Mouse (Mus musculus) stomach, embryonic 15.5 days (tissue): ENCODE measurements around the gene Gm10837. TPM values are rescaled to one million over a fixed set of nuclear protein-coding genes. Genes with fewer than 3 reads are reported as not detected.
A peak's percentile ranks its signal among the peaks of the same experiment; 100 is the strongest.
"Not testable (repeated sequence)": the region's sequence is repeated elsewhere in the genome, so short reads cannot be mapped to it uniquely, and the experiment has no call there.

Source experiments
- ATAC-seq: fragments of 200-750 bp; cut with Nextera tagmentation; 2 replicates; pipeline ENCODE4 v1.8.0; 2017; ENCODE audit warnings: low read depth, moderate number of reproducible peaks, moderate TSS enrichment; ENCODE audit not compliant: insufficient read depth, low FRiP score
- H3K27ac ChIP-seq: fragments of 300-500 bp; sonication (generic); 2 replicates; pipeline ENCODE4 v1.5.1; 2015; ENCODE audit warnings: mild to moderate bottlenecking, inconsistent platforms
- H3K27me3 ChIP-seq: fragments of 300-500 bp; sonication (generic); replicated peaks from 2 replicates; pipeline ENCODE4 v1.6.1; 2015; ENCODE audit warnings: inconsistent platforms
- H3K36me3 ChIP-seq: fragments of 300-500 bp; sonication (generic); 2 replicates; pipeline ENCODE4 v1.6.1; 2015; ENCODE audit warnings: inconsistent platforms
- H3K4me1 ChIP-seq: fragments of 300-500 bp; sonication (generic); 2 replicates; pipeline ENCODE4 v1.6.1; 2015; ENCODE audit warnings: inconsistent platforms
- H3K4me2 ChIP-seq: fragments of 300-500 bp; sonication (generic); 2 replicates; pipeline ENCODE4 v1.6.1; 2015; ENCODE audit warnings: mild to moderate bottlenecking, inconsistent platforms
- H3K4me3 ChIP-seq: fragments of 300-500 bp; sonication (generic); replicated peaks from 2 replicates; pipeline ENCODE4 v1.5.1; 2015; ENCODE audit warnings: inconsistent platforms
- H3K9ac ChIP-seq: fragments of 300-500 bp; sonication (generic); 2 replicates; pipeline ENCODE4 v1.6.1; 2015; ENCODE audit warnings: inconsistent platforms
- H3K9me3 ChIP-seq: fragments of 300-500 bp; sonication (generic); 2 replicates; pipeline ENCODE4 v1.6.1; 2016; ENCODE audit warnings: inconsistent platforms
- WGBS: fragments of 180-500 bp; shearing (Covaris S2); methylation state at CpG from one replicate; pipeline ENCODE4 v1.1.7; 2015; 5-methylcytosine and 5-hydroxymethylcytosine counted together
- polyA plus RNA-seq: library from polyadenylated mRNA; unstranded; fragments of >200 nt; fragmentation: Nextera tagmentation; extraction: Ambion mirVana; gene quantifications from 2 replicates; pipeline ENCODE4 v1.2.1, GENCODE M21; 2015

Gm10837 gene
- polyA plus RNA-seq, 1 experiment from 2014 or later: not detected

DNA sequence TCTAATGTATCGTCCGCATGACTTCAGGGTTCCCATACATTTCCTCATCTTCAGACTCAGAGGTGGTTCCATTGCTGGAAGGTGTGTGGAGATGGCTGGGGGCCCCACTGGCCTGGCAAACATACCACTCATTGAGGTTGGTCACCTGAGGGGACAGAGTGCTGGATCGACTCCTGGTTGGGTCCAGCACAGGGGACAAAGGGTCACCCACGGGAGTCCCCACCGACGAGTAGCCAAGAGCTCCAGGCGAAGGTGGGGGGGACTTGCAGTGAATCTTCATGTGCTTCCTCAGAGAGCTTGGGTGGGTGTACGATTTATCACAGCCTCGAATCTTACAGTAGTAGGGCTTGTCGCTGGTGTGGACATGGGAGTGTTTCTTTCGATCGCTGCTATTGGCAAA, 31.1 kb upstream of the Gm10837 start:
- H3K4me2 ChIP-seq, H3K27ac ChIP-seq, H3K9ac ChIP-seq, H3K4me3 ChIP-seq, H3K9me3 ChIP-seq, H3K36me3 ChIP-seq, ATAC-seq: not testable (repeated sequence)
- H3K4me1 ChIP-seq: peaks cover 10% of the 10 kb centered on the region
- 78% methylated on average over 12 of the region's 12 CpGs for whole genome bisulfite sequencing
- peaks cover 62% of the 10 kb centered on the region for H3K27me3 ChIP-seq

DNA sequence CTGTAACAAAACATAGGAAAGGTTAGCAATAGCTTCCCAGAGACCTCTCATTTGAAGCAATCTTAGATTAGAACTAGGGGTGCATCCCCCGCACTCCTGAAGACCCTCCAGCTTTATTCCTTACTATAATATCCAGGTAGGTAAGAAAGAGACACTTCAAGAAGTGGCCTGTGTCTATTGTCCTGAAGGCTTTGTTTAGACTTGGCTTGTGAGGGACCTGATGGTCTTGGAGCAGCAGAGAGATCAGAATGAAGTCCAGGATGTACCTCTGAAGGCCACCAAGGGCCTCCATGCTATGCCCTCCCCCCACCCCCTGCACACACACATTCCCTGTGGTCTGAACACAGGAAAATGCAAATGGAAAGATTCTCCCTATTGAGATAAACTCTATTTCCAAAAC, 30.6 kb upstream of the Gm10837 start:
- H3K27me3 ChIP-seq: peaks cover 63% of the 10 kb centered on the region
- WGBS: 93% methylated on average over 1 of the region's 1 CpGs

DNA sequence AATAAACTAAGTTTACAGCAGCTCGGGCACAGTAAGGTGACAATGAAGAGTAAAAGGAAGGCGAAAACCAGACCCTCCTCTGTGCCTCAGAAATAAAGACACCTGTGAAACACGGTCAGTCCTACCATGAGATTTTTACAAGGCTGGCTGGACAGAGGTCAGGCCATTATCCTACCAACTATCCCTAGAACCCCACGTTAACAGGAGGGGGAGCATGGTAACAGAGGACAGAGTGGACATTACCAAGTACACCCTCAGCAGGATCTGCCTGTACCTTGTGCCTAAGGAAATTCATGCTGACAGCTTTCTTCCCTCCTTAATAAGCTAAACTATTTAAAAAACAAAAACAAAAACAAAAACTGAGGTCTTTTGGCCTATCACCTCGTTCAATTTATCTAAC, 30.2 kb upstream of the Gm10837 start:
- no peaks in the 10 kb centered on the region for H3K36me3 ChIP-seq
- no peak overlapping the region for H3K4me3 ChIP-seq
- no peaks in the 10 kb centered on the region for H3K9me3 ChIP-seq
- peaks cover 63% of the 10 kb centered on the region for H3K27me3 ChIP-seq
- peaks cover 19% of the 10 kb centered on the region for H3K4me1 ChIP-seq
- H3K4me2 ChIP-seq: no peak overlapping the region
- no peak overlapping the region for H3K9ac ChIP-seq
- H3K27ac ChIP-seq: no peak overlapping the region
- no peak for ATAC-seq
- 50% methylated on average over 5 of the region's 5 CpGs for WGBS

More for the DNA sequence above, 30.6 kb upstream of the Gm10837 start:
- Histone ChIP-seq H3K4me3 (no peak overlapping the region), H3K9me3 (no peaks in the 10 kb centered on the region), H3K27ac (no peak overlapping the region), H3K4me2 (no peak overlapping the region), H3K36me3 (no peaks in the 10 kb centered on the region), H3K4me1 (peaks cover 15% of the 10 kb centered on the region), H3K9ac (no peak overlapping the region)
- ATAC-seq: no peak

DNA sequence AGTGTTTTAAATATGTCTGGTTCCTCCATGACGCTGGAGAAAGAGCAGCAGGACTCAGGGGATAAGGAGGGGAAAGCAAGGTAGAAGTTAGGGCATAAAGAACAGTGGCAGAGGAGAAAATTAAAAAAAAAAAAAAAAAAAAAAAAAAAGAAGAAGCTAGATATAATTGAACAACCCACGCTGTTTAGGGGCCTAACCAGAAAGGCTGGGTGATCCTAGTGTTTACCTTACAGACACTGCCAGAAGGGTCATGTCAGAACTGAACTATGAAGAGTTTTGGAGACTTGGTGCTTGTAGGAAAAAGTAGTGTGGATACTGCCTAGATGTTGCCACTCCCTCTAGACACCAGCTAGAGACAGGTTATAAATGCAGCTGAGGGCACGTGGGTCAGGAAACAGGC, 28.9 kb upstream of the Gm10837 start:
- H3K4me2 ChIP-seq: no peak overlapping the region
- peaks cover 23% of the 10 kb centered on the region for H3K4me1 ChIP-seq
- no peaks in the 10 kb centered on the region for H3K36me3 ChIP-seq
- no peak overlapping the region for H3K4me3 ChIP-seq
- no peak overlapping the region for H3K9ac ChIP-seq
- WGBS: 41% methylated on average over 3 of the region's 3 CpGs
- no peaks in the 10 kb centered on the region for H3K9me3 ChIP-seq
- peaks cover 65% of the 10 kb centered on the region for H3K27me3 ChIP-seq
- ATAC-seq: no peak
- H3K27ac ChIP-seq: no peak overlapping the region

DNA sequence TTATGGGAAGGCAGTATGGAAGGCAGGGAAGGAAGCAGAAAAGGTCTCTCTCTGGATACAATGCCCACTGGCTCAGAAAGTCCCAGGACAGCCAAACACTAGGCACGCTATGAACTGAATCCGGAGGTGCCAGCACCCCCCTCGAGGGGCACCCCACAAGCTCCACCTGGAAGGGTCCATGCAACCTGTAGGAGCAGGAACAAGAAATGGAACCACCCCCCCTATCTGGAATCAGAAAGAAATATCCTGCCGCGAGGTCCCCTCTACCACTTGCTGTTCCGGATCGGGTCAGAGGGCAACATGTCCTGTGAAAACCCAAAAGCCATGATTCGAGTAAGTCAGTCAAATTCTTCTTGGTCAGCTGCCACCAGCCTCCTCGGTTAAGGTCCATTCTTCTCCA, 28.4 kb upstream of the Gm10837 start:
- Histone ChIP-seq H3K9me3 (no peaks in the 10 kb centered on the region), H3K4me2 (no peak overlapping the region), H3K27me3 (peaks cover 69% of the 10 kb centered on the region), H3K9ac (no peak overlapping the region), H3K4me1 (peaks cover 23% of the 10 kb centered on the region), H3K27ac (no peak overlapping the region), H3K4me3 (no peak overlapping the region), H3K36me3 (no peaks in the 10 kb centered on the region)
- ATAC-seq: no peak
- WGBS: 27% methylated on average over 9 of the region's 9 CpGs

DNA sequence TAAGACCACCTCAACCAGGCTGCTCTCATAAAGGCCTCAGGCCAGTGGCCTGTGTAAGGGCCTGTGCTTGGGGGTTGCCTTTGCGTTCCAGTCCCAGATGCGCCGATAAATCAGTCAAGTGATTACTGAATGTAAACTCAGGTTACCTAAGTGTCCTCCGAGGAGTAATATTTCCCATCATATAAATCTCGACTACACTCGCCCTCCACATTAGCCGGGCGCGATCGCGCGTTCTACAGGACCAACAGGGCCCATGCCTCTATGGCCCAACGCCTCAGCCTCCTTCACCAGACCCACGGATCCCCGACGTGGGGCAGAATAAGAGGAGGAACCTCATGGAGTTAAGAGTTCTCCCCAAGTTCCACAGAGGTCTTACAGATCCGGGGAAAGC, 27.7 kb upstream of the Gm10837 start:
- Histone ChIP-seq H3K4me3 (no peak overlapping the region), H3K27ac (no peak overlapping the region), H3K36me3 (no peaks in the 10 kb centered on the region), H3K9me3 (no peaks in the 10 kb centered on the region), H3K4me2 (no peak overlapping the region), H3K9ac (no peak overlapping the region), H3K27me3 (peaks cover 76% of the 10 kb centered on the region), H3K4me1 (peaks cover 23% of the 10 kb centered on the region)
- no peak for ATAC-seq
- 21% methylated on average over 17 of the region's 17 CpGs for WGBS

DNA sequence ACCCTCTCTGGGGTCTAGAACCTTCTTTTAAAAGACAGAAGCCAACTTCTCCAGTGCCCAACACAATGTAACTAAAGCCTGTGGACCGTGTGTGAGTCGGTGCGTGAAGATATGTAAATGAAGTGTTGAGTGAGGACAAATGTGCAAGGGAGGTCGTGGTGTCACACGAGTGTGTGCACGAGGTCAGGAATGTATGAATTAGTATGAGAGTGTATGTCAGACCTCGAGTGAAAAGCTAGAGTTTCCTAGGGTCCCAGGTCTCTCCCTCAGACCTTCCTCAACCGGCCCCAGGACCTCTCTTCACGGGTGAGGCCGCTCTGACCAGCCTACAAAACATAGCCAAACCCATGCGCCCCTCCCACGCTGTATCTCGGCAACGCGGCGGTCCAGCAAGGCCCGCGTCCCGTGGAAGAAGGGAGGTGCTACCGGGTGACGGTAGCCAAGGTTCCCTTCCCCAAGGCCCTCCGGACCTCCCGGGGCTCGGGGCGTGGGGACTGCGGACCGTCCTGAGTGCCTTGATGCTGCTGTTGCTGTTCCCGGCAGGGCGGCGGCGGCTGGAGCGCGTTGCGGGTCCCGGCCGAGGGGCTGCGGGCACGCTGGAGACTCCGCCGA, 27.2 kb upstream of the Gm10837 start:
- H3K27ac ChIP-seq: no peak overlapping the region
- H3K4me3 ChIP-seq: peak overlapping the region; percentile 48
- 2% methylated on average over 40 of the region's 40 CpGs for WGBS
- H3K9ac ChIP-seq: no peak overlapping the region
- H3K36me3 ChIP-seq: no peaks in the 10 kb centered on the region
- peaks cover 23% of the 10 kb centered on the region for H3K4me1 ChIP-seq
- no peak for ATAC-seq
- peaks cover 81% of the 10 kb centered on the region for H3K27me3 ChIP-seq
- no peaks in the 10 kb centered on the region for H3K9me3 ChIP-seq
- peak overlapping the region; percentile 95 for H3K4me2 ChIP-seq

DNA sequence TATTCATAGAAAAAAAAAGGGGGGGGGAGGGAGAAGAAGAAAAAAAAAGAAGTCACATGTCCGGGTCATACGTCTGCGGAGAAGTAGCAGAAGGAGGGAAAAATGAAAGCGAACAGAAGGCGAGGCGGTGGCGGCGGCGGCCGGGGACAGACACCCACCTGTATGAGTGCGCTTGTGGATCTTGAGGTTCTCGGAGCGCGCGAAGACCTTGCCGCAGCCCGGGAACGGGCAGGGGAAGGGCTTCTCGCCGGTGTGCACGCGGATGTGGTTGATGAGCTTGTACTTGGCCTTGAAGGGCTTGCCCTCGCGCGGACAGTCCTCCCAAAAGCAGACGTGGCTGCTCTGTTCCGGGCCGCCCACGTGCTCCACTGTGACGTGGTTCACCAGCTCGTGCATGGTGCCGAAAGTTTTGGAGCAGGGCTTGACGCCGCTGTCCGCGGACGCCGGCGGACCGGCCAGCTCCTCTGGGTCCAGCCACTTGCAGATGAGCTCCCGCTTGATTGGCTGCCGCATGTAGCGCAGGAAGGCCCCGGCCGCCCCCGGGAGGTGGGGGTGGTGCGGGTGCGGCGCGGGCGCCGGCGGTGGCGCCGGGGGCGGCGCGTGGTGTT, 26.5 kb upstream of the Gm10837 start:
- Histone ChIP-seq H3K4me1 (peaks cover 23% of the 10 kb centered on the region), H3K4me3 (peak overlapping the region; percentile 48), H3K27me3 (peaks cover 85% of the 10 kb centered on the region), H3K4me2 (peak overlapping the region; percentile 95)
- not testable (repeated sequence) for H3K9me3 ChIP-seq, H3K27ac ChIP-seq, H3K36me3 ChIP-seq, H3K9ac ChIP-seq
- peak; percentile 64; the same call in 1 of the 2 replicates for ATAC-seq
- WGBS: under 1% methylated on average over 56 of the region's 58 CpGs

DNA sequence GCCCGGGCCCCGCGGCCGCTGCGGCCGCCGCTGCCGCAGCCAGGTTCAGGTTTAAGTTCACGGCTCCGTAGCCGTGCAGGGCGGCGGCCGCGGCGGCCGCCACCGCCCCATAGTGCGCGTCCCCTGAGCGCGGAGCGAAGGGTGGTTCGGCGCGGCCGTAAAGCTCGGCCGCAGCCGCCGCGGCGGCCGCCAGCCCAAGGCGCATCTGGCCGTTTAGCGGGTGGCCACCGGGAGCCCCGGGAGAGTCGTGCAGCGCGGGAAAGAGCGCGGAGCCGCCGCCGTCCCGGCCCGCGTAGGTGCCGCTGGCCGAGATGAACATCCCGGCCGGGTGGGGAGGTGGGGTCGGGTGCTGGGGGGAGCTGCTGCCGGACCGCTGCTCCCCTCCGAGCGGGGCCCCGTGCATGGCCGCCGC, 26.0 kb upstream of the Gm10837 start:
- peaks cover 90% of the 10 kb centered on the region for H3K27me3 ChIP-seq
- no peak overlapping the region for H3K27ac ChIP-seq
- peaks cover 23% of the 10 kb centered on the region for H3K4me1 ChIP-seq
- peak; percentile 32 for ATAC-seq
- under 1% methylated on average over 60 of the region's 62 CpGs for WGBS
- H3K9ac ChIP-seq: no peak overlapping the region
- H3K36me3 ChIP-seq: no peaks in the 10 kb centered on the region
- H3K9me3 ChIP-seq: no peaks in the 10 kb centered on the region
- peak overlapping the region; percentile 48 for H3K4me3 ChIP-seq
- H3K4me2 ChIP-seq: peak overlapping the region; percentile 95

DNA sequence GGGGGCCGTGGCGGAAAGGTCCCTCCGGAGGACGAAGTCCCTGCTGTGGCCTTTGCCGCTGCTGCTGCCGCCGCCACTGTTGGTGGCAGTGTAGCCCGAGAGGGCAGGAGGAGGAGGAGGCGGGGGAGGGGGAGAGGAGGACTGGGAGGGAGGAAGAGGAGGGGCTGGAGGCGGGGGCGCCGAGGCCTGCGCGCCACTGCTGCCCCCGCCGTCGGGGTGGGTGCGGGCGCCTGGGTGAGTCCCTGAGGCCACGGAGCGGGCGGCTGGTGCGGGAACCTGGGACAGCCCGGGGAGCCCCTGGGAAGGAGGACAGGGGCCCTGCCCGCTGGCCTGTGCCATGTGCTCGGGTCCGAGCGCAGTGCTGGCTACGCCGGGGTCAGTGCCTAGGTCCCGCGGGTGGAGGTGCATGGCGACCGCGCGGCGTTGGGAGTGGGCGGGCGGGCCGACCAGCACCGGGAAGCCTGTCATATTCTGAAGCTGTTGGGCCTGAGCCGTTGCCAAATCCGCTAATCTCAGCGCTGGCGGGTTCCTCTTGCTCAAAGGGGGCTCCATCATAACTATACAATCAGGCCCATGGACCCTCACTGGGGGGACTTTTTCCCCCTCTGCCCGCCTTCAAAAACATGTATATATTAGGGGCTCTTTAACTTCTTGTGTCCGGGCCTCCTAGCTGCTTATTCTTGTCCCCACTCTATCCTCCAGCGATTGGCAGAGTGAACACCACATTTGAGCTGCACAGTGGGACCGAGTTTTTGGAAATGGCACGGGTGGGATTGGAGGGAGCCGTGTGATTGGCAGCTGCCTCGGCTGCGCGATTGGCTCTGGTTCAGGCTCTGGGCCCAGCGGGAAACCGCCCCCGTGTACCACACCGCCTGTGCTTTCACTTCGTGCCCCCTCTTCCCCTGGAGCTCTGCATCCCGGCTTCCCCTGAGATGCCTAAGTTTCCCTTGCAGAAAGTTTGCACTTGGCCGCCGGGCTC, 25.3 kb upstream of the Gm10837 start, which contains the start of gene Zic5:
TSS of gene Zic5 (minus strand) at position 915 of the 979 bp plus-strand sequence.
- Histone ChIP-seq H3K4me2 (peak within 1 kb of the TSS; percentile 95), H3K4me1 (peaks cover 23% of the 10 kb centered on the region), H3K9me3 (no peaks in the 10 kb centered on the region), H3K9ac (no peak within 1 kb of the TSS), H3K27me3 (peaks cover 92% of the 10 kb centered on the region), H3K4me3 (peak within 1 kb of the TSS; percentile 48), H3K27ac (no peak within 1 kb of the TSS), H3K36me3 (no peaks in the 10 kb centered on the region)
- WGBS: under 1% methylated on average over 56 of the region's 62 CpGs
- peak; percentile 50; the same call in 1 of the 2 replicates for ATAC-seq

DNA sequence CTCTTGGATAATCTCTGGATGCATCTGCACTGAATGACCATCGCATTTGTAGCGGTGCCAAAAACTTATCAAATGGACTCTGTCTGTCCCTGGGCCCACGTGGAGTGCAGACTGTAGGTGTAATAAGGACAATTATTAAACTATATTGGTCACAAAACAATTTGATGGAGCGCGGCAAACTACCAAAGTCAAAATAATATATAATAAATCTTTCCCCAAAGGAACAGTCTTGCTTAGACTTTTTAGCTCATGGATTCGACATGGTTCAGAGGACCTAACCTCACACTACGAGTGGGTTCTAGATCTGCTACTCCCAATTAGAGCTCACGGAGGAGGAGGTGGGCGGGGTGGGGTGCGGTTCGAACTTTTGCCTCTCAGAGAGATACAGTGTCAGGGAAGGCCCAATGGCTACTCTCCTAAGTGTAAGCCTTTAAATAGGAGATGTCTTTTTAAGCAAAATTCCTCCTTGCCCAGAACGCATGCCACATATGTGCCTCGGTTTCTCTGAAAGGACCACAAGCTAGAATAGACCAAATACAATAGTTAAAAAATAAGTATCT, 24.4 kb upstream of the Gm10837 start:
- peaks cover 93% of the 10 kb centered on the region for H3K27me3 ChIP-seq
- no peak overlapping the region for H3K27ac ChIP-seq
- no peak overlapping the region for H3K4me3 ChIP-seq
- ATAC-seq: no peak
- 21% methylated on average over 13 of the region's 13 CpGs for WGBS
- no peak overlapping the region for H3K9ac ChIP-seq
- H3K9me3 ChIP-seq: no peaks in the 10 kb centered on the region
- H3K4me1 ChIP-seq: peaks cover 23% of the 10 kb centered on the region
- H3K36me3 ChIP-seq: no peaks in the 10 kb centered on the region
- no peak overlapping the region for H3K4me2 ChIP-seq
